Mouse (Mus musculus): ENCODE data around the gene Olfr134. TPM values are rescaled to one million over a fixed set of nuclear protein-coding genes. Genes with fewer than 3 reads are reported as not detected.

Gene Olfr134
- not detected for polyA plus RNA-seq (2017; shearing (Covaris generic))

GRCm38 (mm10) chr17:38171088-38171487, at the start of gene Olfr134:
Olfr134 (plus strand) TSS chr17:38171388.

GRCm38 (mm10) chr17:38134426-38134825, 36.8 kb upstream of the Olfr134 start, which contains the start of gene Olfr132:
Olfr132 (minus strand) TSS chr17:38134526.

GRCm38 (mm10) chr17:38144981-38145380, 26.2 kb upstream of the Olfr134 start, which contains the start of gene Olfr133:
Olfr133 (plus strand) TSS chr17:38145281.

GRCm38 (mm10) chr17:38204035-38204434, 32.8 kb downstream of the Olfr134 start, which contains the start of gene Olfr135:
Olfr135 (plus strand) TSS chr17:38204335.

Other genes with a start within 250 kb of the Olfr134 start
- gene Olfr761, start 218.3 kb upstream of the Olfr134 start, polyA plus RNA-seq (2017; shearing (Covaris generic)), result not detected
- gene Olfr129, start 111.3 kb upstream of the Olfr134 start, polyA plus RNA-seq (2017; shearing (Covaris generic)), result under 1 TPM in 1 of 2 experiments, not detected in 1; 0.45 TPM
- gene Olfr130, start 107.5 kb upstream of the Olfr134 start, polyA plus RNA-seq (2017; shearing (Covaris generic)), result not detected
- gene Olfr131, start 82.7 kb upstream of the Olfr134 start, polyA plus RNA-seq (2017; shearing (Covaris generic)), result not detected
- gene Olfr132, start 36.9 kb upstream of the Olfr134 start, polyA plus RNA-seq (2017; shearing (Covaris generic)), result under 1 TPM in 1 of 2 experiments, not detected in 1; 0.23 TPM
- not detected for gene Olfr133, start 26.1 kb upstream of the Olfr134 start, polyA plus RNA-seq (2017; shearing (Covaris generic))
- gene Olfr135, start 32.9 kb downstream of the Olfr134 start, polyA plus RNA-seq (2017; shearing (Covaris generic)), result not detected
- gene Olfr138, start 89.6 kb downstream of the Olfr134 start, polyA plus RNA-seq (2017; shearing (Covaris generic)), result under 1 TPM in 1 of 2 experiments, not detected in 1; 0.58 TPM
- gene Olfr137, start 136.2 kb downstream of the Olfr134 start, polyA plus RNA-seq (2017; shearing (Covaris generic)), result under 1 TPM in 1 of 2 experiments, not detected in 1; 0.12 TPM
- gene Olfr136, start 158.4 kb downstream of the Olfr134 start, polyA plus RNA-seq (2017; shearing (Covaris generic)), result under 1 TPM in 1 of 2 experiments, not detected in 1; 0.26 TPM
- not detected for gene Esp36, start 248.8 kb downstream of the Olfr134 start, polyA plus RNA-seq (2017; shearing (Covaris generic))

All from activated CD4-positive, CD25-positive, alpha-beta regulatory T cell (primary cell).